19 mouse cellular contexts compared by ENCODE assay signal in genomic region chr17:28123627-28124026, GRCm38 (mm10). TPM values are rescaled to one million over a fixed set of nuclear protein-coding genes. Genes with fewer than 3 reads are reported as not detected.
DNase-seq lines count a peak whose midpoint lies in the region; ATAC-seq and TF ChIP-seq lines count a peak whose summit lies in the region.
"Had no signal": no experiment of that assay in that cellular context is flagged by ENCODE, and none has a peak within 500 bp of the region (broad histone marks: within the 10 kb centered on the region; RNA-seq: fewer than 3 reads in every experiment).

No protein-coding gene starts in this region.

- TF ChIP-seq EP300 in stomach, postnatal 0 days (optimal IDR thresholded peaks at IDR 0.05) = no peak

- H3K9ac ChIP-seq in neural tube, embryonic 15.5 days (replicated peaks) = no peak overlapping the region
- H3K9ac ChIP-seq in embryonic facial prominence, embryonic 14.5 days (ENCODE audit: low read depth, low read length) = 0 out of 2 replicates have a peak overlapping the region, but pooled peaks have one; percentile 3
- no peak overlapping the region for H3K9ac ChIP-seq in stomach, postnatal 0 days (ENCODE audit: low read length)
- H3K9ac ChIP-seq: forebrain, embryonic 12.5 days; liver, embryonic 13.5 days; stomach, embryonic 15.5 days had no signal

- no peaks in the 10 kb centered on the region for H3K9me3 ChIP-seq in neural tube, embryonic 15.5 days (replicated peaks)
- H3K9me3 ChIP-seq in embryonic facial prominence, embryonic 14.5 days (ENCODE audit: control insufficient read depth, low read length) = no peaks in the 10 kb centered on the region
- no peaks in the 10 kb centered on the region for H3K9me3 ChIP-seq in limb, embryonic 10.5 days (replicated peaks)
- H3K9me3 ChIP-seq in stomach, postnatal 0 days (ENCODE audit: control insufficient read depth, low read length) = no peaks in the 10 kb centered on the region
- H3K9me3 ChIP-seq: forebrain, embryonic 12.5 days; liver, embryonic 13.5 days; stomach, embryonic 15.5 days had no signal

- no peaks in the 10 kb centered on the region for H3K36me3 ChIP-seq in neural tube, embryonic 15.5 days
- no peaks in the 10 kb centered on the region for H3K36me3 ChIP-seq in embryonic facial prominence, embryonic 14.5 days (ENCODE audit: control insufficient read depth, insufficient read depth, low read length)
- no peaks in the 10 kb centered on the region for H3K36me3 ChIP-seq in limb, embryonic 10.5 days
- no peaks in the 10 kb centered on the region for H3K36me3 ChIP-seq in stomach, postnatal 0 days (ENCODE audit: control insufficient read depth, insufficient read depth, low read length)
- H3K36me3 ChIP-seq: forebrain, embryonic 12.5 days; liver, embryonic 13.5 days; stomach, embryonic 15.5 days had no signal

- no peak overlapping the region for H3K4me3 ChIP-seq in neural tube, embryonic 15.5 days (replicated peaks)
- H3K4me3 ChIP-seq in embryonic facial prominence, embryonic 14.5 days (ENCODE audit: low read depth, low read length) = no peak overlapping the region
- no peak overlapping the region for H3K4me3 ChIP-seq in limb, embryonic 10.5 days
- no peak overlapping the region for H3K4me3 ChIP-seq in stomach, postnatal 0 days (ENCODE audit: low read depth, low read length)
- H3K4me3 ChIP-seq: forebrain, embryonic 12.5 days; heart, adult 2 months; liver, embryonic 13.5 days; megakaryocyte, embryonic 14.5 days; stomach, embryonic 15.5 days had no signal

- H3K27ac ChIP-seq in neural tube, embryonic 15.5 days (replicated peaks) = no peak overlapping the region
- H3K27ac ChIP-seq in embryonic facial prominence, embryonic 14.5 days (replicated peaks; ENCODE audit: low read depth, low read length) = peak overlapping the region; percentile 22; the same call in 1 of the 2 replicates
- H3K27ac ChIP-seq in limb, embryonic 10.5 days = peak overlapping the region; percentile 46; the same call in 1 of the 2 replicates
- H3K27ac ChIP-seq in stomach, postnatal 0 days (replicated peaks) = no peak overlapping the region
- H3K27ac ChIP-seq: forebrain, embryonic 12.5 days; heart, adult 2 months; liver, embryonic 13.5 days; stomach, embryonic 15.5 days had no signal

- H3K27me3 ChIP-seq in neural tube, embryonic 15.5 days (replicated peaks) = no peaks in the 10 kb centered on the region
- no peaks in the 10 kb centered on the region for H3K27me3 ChIP-seq in embryonic facial prominence, embryonic 14.5 days (replicated peaks; ENCODE audit: control insufficient read depth, insufficient read depth, low read length)
- H3K27me3 ChIP-seq in limb, embryonic 10.5 days (ENCODE audit: low read depth, poor library complexity, severe bottlenecking) = no peaks in the 10 kb centered on the region
- H3K27me3 ChIP-seq in stomach, postnatal 0 days (ENCODE audit: control insufficient read depth, insufficient read depth, low read length) = no peaks in the 10 kb centered on the region
- H3K27me3 ChIP-seq: forebrain, embryonic 12.5 days; liver, embryonic 13.5 days; stomach, embryonic 15.5 days had no signal

- no peak overlapping the region for H3K4me2 ChIP-seq in neural tube, embryonic 15.5 days
- no peak overlapping the region; the same call in 1 of the 2 replicates for H3K4me2 ChIP-seq in embryonic facial prominence, embryonic 14.5 days (ENCODE audit: low read depth, low read length)
- H3K4me2 ChIP-seq in stomach, postnatal 0 days (replicated peaks; ENCODE audit: low read depth) = no peak overlapping the region
- H3K4me2 ChIP-seq: forebrain, embryonic 12.5 days; liver, embryonic 13.5 days; stomach, embryonic 15.5 days had no signal

- H3K4me1 ChIP-seq in neural tube, embryonic 15.5 days = peaks cover 9% of the 10 kb centered on the region
- H3K4me1 ChIP-seq in embryonic facial prominence, embryonic 14.5 days (ENCODE audit: control insufficient read depth, insufficient read depth, low read length) = peaks cover 13% of the 10 kb centered on the region
- peaks cover 11% of the 10 kb centered on the region for H3K4me1 ChIP-seq in limb, embryonic 10.5 days
- no peaks in the 10 kb centered on the region for H3K4me1 ChIP-seq in stomach, postnatal 0 days (replicated peaks; ENCODE audit: control insufficient read depth, insufficient read depth)
- H3K4me1 ChIP-seq: liver, embryonic 13.5 days; megakaryocyte, embryonic 14.5 days; stomach, embryonic 15.5 days had no signal

- intact Hi-C loops in heart, postnatal 10 days (cut with DNase I) = no loop called here

- peak; percentile 37 for DNase-seq in neural tube, embryonic 10.5 days (ENCODE audit: extremely low spot score, low spot score)
- DNase-seq in embryonic facial prominence, embryonic 14.5 days (ENCODE audit: low spot score) = no peak
- no peak for DNase-seq in limb, embryonic 10.5 days (ENCODE audit: low spot score)
- DNase-seq in heart, postnatal 10 days = no peak
- no peak for DNase-seq in ovary, adult 18-20 months (ENCODE audit: low spot score)
- DNase-seq in stomach, postnatal 0 days (ENCODE audit: low spot score) = no peak
- DNase-seq: adrenal gland, adult 2 months; B cell, adult 2 months; cerebellum, adult 2 months; heart, adult 2 months; kidney, adult 9 months; liver, embryonic 13.5 days; thymus, postnatal 25 days had no signal

- WGBS in neural tube, embryonic 15.5 days = 19% methylated on average over 7 of the region's 7 CpGs
- WGBS in embryonic facial prominence, embryonic 14.5 days = 36% methylated on average over 7 of the region's 7 CpGs
- 63% methylated on average over 7 of the region's 7 CpGs for WGBS in limb, embryonic 10.5 days
- WGBS in stomach, postnatal 0 days = 64% methylated on average over 7 of the region's 7 CpGs

- no peak for ATAC-seq in neural tube, embryonic 15.5 days (ENCODE audit: low FRiP score)
- peak; percentile 26; the same call in 1 of the 2 replicates for ATAC-seq in embryonic facial prominence, embryonic 14.5 days (ENCODE audit: low read depth)
- ATAC-seq in stomach, postnatal 0 days (ENCODE audit: low FRiP score, low TSS enrichment) = no peak
- ATAC-seq: inflammation-experienced regulatory T-cells, adult 6 months had no signal

- TF ChIP-seq CTCF in stomach, postnatal 0 days (IDR thresholded peaks at IDR 0.05; ENCODE audit: low read depth) = no peak

RNA-seq across cellular contexts. Expression of gene Scube3, which starts 18.3 kb away (rescaled TPM):
- polyA plus RNA-seq in neural tube, embryonic 15.5 days (2015; fragmentation: Nextera tagmentation; extraction: Ambion mirVana) = 3.6 and 4.6 TPM in 2 replicates
- polyA plus RNA-seq in embryonic facial prominence, embryonic 14.5 days (2014; fragmentation: Nextera tagmentation; extraction: Ambion mirVana) = 8.1 and 8.8 TPM in 2 replicates
- polyA plus RNA-seq in limb, embryonic 10.5 days (2016; fragmentation: Nextera tagmentation; extraction: Ambion mirVana) = 10.9 and 11.0 TPM in 2 replicates
- total RNA-seq in heart, postnatal 10 days (2021) = 1 to 10 TPM in 1 of 2 experiments, under 1 TPM in 1; 0.82 to 1.0 TPM
- polyA plus RNA-seq in stomach, postnatal 0 days (2015; fragmentation: Nextera tagmentation; extraction: Ambion mirVana) = 0.48 and 0.64 TPM in 2 replicates
- polyA plus RNA-seq: inflammation-experienced regulatory T-cells, adult 6 months had no signal

RNA-seq across cellular contexts. Expression of gene Tcp11, which starts 43.2 kb away (rescaled TPM):
- polyA plus RNA-seq in neural tube, embryonic 15.5 days (2015; fragmentation: Nextera tagmentation; extraction: Ambion mirVana) = 1.4 and 1.8 TPM in 2 replicates
- polyA plus RNA-seq in embryonic facial prominence, embryonic 14.5 days (2014; fragmentation: Nextera tagmentation; extraction: Ambion mirVana) = 1.4 and 2.4 TPM in 2 replicates
- polyA plus RNA-seq in limb, embryonic 10.5 days (2016; fragmentation: Nextera tagmentation; extraction: Ambion mirVana) = 0.97 and 1.1 TPM in 2 replicates
- total RNA-seq in heart, postnatal 10 days (2021) = under 1 TPM; 0.12 to 0.25 TPM
- polyA plus RNA-seq in stomach, postnatal 0 days (2015; fragmentation: Nextera tagmentation; extraction: Ambion mirVana) = 1.1 and 1.7 TPM in 2 replicates
- total RNA-seq: gastrocnemius, adult 18-20 months; heart, adult 2 months had no signal
- polyA plus RNA-seq: adrenal gland, adult 2 months had no signal

RNA-seq across cellular contexts. Expression of gene Zfp523, which starts 53.3 kb away (rescaled TPM):
- 41.5 and 43.8 TPM in 2 replicates for polyA plus RNA-seq in neural tube, embryonic 15.5 days (2015; fragmentation: Nextera tagmentation; extraction: Ambion mirVana)
- polyA plus RNA-seq in embryonic facial prominence, embryonic 14.5 days (2014; fragmentation: Nextera tagmentation; extraction: Ambion mirVana) = 30.6 and 35.7 TPM in 2 replicates
- 33.6 and 40.2 TPM in 2 replicates for polyA plus RNA-seq in limb, embryonic 10.5 days (2016; fragmentation: Nextera tagmentation; extraction: Ambion mirVana)
- total RNA-seq in heart, postnatal 10 days (2021) = 10 to 100 TPM; 21.4 to 26.9 TPM
- polyA plus RNA-seq in stomach, postnatal 0 days (2015; fragmentation: Nextera tagmentation; extraction: Ambion mirVana) = 17.2 and 18.1 TPM in 2 replicates

Comparison
In these comparisons a context has a peak if more than half of its experiments do, and no peak if none do; other contexts are left out.
1. H3K27ac ChIP-seq: peak in embryonic facial prominence, embryonic 14.5 days (single experiment) and limb, embryonic 10.5 days (single experiment); none in neural tube, embryonic 15.5 days (single experiment) and stomach, postnatal 0 days (single experiment).